Mouse (Mus musculus) brain, adult 2 months (tissue): ENCODE measurements around the gene Gm28551.
"Not testable (repeated sequence)": the region's sequence is repeated elsewhere in the genome, so short reads cannot be mapped to it uniquely, and the experiment has no call there.

Experiments
- DNase-seq: peaks from one replicate; pipeline ENCODE4 v3.0.0; 2011; ENCODE audit warnings: low read depth, low spot score

Gm28551 gene

GRCm38 (mm10) chr1:53352327-53353261, at the start of gene Gm28551, which contains the start of the genes Asdurf and Asnsd1:
Gene Gm28551 (minus strand): TSS chr1:53352667.
Gene Asdurf (minus strand): TSS chr1:53352619.
Gene Asnsd1 (minus strand): TSS chr1:53352752.
- DNase-seq, result peak; percentile 98

- peak; percentile 33 for DNase-seq
Measured at GRCm38 (mm10) chr1:53393936-53394760, 41.7 kb upstream of the Gm28551 start.

- no peak for DNase-seq
Measured at GRCm38 (mm10) chr1:53388762-53389161, 36.3 kb upstream of the Gm28551 start.

GRCm38 (mm10) chr1:53384085-53384688, 31.7 kb upstream of the Gm28551 start:
- DNase-seq, result peak; percentile 4

- no peak for DNase-seq
Measured at GRCm38 (mm10) chr1:53377731-53378130, 25.3 kb upstream of the Gm28551 start.

- DNase-seq, result not testable (repeated sequence)
Measured at GRCm38 (mm10) chr1:53375965-53376364, 23.5 kb upstream of the Gm28551 start.

- no peak for DNase-seq
Measured at GRCm38 (mm10) chr1:53358988-53359387, 6.5 kb upstream of the Gm28551 start.

GRCm38 (mm10) chr1:53341071-53341470, 11.4 kb downstream of the Gm28551 start:
- DNase-seq, result no peak

- DNase-seq, result not testable (repeated sequence)
Measured at GRCm38 (mm10) chr1:53337403-53337802, 15.1 kb downstream of the Gm28551 start.

- no peak for DNase-seq
Measured at GRCm38 (mm10) chr1:53335465-53335864, 17.0 kb downstream of the Gm28551 start.

GRCm38 (mm10) chr1:53333527-53333926, 18.9 kb downstream of the Gm28551 start:
- not testable (repeated sequence) for DNase-seq

GRCm38 (mm10) chr1:53324827-53325494, 27.5 kb downstream of the Gm28551 start:
- no peak for DNase-seq

GRCm38 (mm10) chr1:53324277-53324676, 28.2 kb downstream of the Gm28551 start:
- no peak for DNase-seq

- DNase-seq, result no peak
Measured at GRCm38 (mm10) chr1:53323254-53323653, 29.2 kb downstream of the Gm28551 start.

- DNase-seq, result no peak
Measured at GRCm38 (mm10) chr1:53321662-53322344, 30.7 kb downstream of the Gm28551 start.

GRCm38 (mm10) chr1:53312989-53313967, 39.2 kb downstream of the Gm28551 start, which contains the start of gene Osgepl1:
Gene Osgepl1 (plus strand): TSS chr1:53313624.
- DNase-seq, result peak; percentile 92

GRCm38 (mm10) chr1:53300506-53300905, 52.0 kb downstream of the Gm28551 start:
- DNase-seq, result no peak

GRCm38 (mm10) chr1:53296581-53297383, 55.7 kb downstream of the Gm28551 start, which contains the start of the genes Pms1, Ormdl1 and Gm28778:
Gene Pms1 (minus strand): TSS chr1:53297018.
Gene Ormdl1 (plus strand): TSS chr1:53297095.
Gene Gm28778 (plus strand): TSS chr1:53297111.
- peak; percentile 99 for DNase-seq
